Mouse (Mus musculus) myocyte (in vitro differentiated cells): ENCODE results near the gene Lrrc74b. TPM values are rescaled to one million over a fixed set of nuclear protein-coding genes. Genes with fewer than 3 reads are reported as not detected.
"Not testable (repeated sequence)": the region's sequence is repeated elsewhere in the genome, so short reads cannot be mapped to it uniquely, and the experiment has no call there.

Source experiments
- H3K27me3 ChIP-seq: one replicate; pipeline ENCODE4 v1.6.1; 2011; ENCODE audit not compliant: control insufficient read depth, insufficient read depth, insufficient read length
- H3K36me3 ChIP-seq: one replicate; pipeline ENCODE4 v1.6.1; 2011; ENCODE audit not compliant: control insufficient read depth, insufficient read depth
- H3K4me2 ChIP-seq: one replicate; pipeline ENCODE4 v1.6.1; 2011; ENCODE audit warnings: low read depth, control low read depth
- H3K4me3 ChIP-seq: one replicate; pipeline ENCODE4 v1.5.1; 2011; ENCODE audit warnings: mild to moderate bottlenecking, control low read depth, moderate library complexity
- H3K79me2 ChIP-seq: one replicate; pipeline ENCODE4 v1.6.1; 2011; ENCODE audit not compliant: control insufficient read depth, insufficient read depth
- H3ac ChIP-seq: one replicate; pipeline ENCODE4 v1.6.1; 2011; ENCODE audit not compliant: control insufficient read depth, insufficient read length
- CEBPB ChIP-seq: IDR thresholded peaks from 2 replicates; pipeline ENCODE4 v1.6.1; 2011; ENCODE audit warnings: mild to moderate bottlenecking, moderate library complexity; ENCODE audit not compliant: poor library complexity, insufficient read depth, severe bottlenecking
- E2F4 ChIP-seq: IDR thresholded peaks from one replicate; pipeline ENCODE4 v1.6.1; 2011; ENCODE audit warnings: mild to moderate bottlenecking, control low read depth, moderate library complexity; ENCODE audit not compliant: insufficient read depth
- MAX ChIP-seq: IDR thresholded peaks from one replicate; pipeline ENCODE4 v1.6.1; 2011; ENCODE audit warnings: low read depth, mild to moderate bottlenecking, control low read depth
- MYOD1 ChIP-seq, 3 experiments: IDR thresholded peaks; one replicate each; pipeline ENCODE4 v1.6.1; 2011; ENCODE audit warnings: control low read depth in 2 of 3, low read depth in 2 of 3, mild to moderate bottlenecking in 2 of 3, moderate library complexity in 1 of 3; ENCODE audit not compliant: insufficient read length in 2 of 3, control insufficient read depth in 1 of 3
- MYOG ChIP-seq, 3 experiments: IDR thresholded peaks; one replicate each; pipeline ENCODE4 v1.6.1; 2011; ENCODE audit warnings: control low read depth in 2 of 3, low read depth in 2 of 3, mild to moderate bottlenecking in 2 of 3; ENCODE audit not compliant: insufficient read length in 2 of 3, control insufficient read depth in 1 of 3, insufficient read depth in 1 of 3
- POLR2A ChIP-seq: IDR thresholded peaks from one replicate; pipeline ENCODE4 v1.6.1; 2011; ENCODE audit warnings: low read depth, mild to moderate bottlenecking, control low read depth, moderate library complexity; ENCODE audit not compliant: insufficient read length
- POLR2AphosphoS2 ChIP-seq: IDR thresholded peaks from one replicate; pipeline ENCODE4 v1.6.1; 2011; ENCODE audit warnings: low read depth, control low read depth; ENCODE audit not compliant: insufficient read length
- REST ChIP-seq: IDR thresholded peaks from one replicate; pipeline ENCODE4 v1.6.1; 2011; ENCODE audit warnings: mild to moderate bottlenecking, control low read depth, moderate library complexity; ENCODE audit not compliant: insufficient read depth, insufficient read length
- SRF ChIP-seq: IDR thresholded peaks from one replicate; pipeline ENCODE4 v1.6.1; 2011; ENCODE audit warnings: low read depth; ENCODE audit not compliant: control insufficient read depth, insufficient read length
- TCF12 ChIP-seq: IDR thresholded peaks from one replicate; pipeline ENCODE4 v1.6.1; 2011; ENCODE audit warnings: mild to moderate bottlenecking, control low read depth; ENCODE audit not compliant: poor library complexity, insufficient read depth, severe bottlenecking
- TCF3 ChIP-seq: IDR thresholded peaks from one replicate; pipeline ENCODE4 v1.6.1; 2011; ENCODE audit warnings: low read depth, control low read depth; ENCODE audit not compliant: insufficient read length
- USF1 ChIP-seq: IDR thresholded peaks from one replicate; pipeline ENCODE4 v1.6.1; 2011; ENCODE audit warnings: low read depth, mild to moderate bottlenecking, control low read depth, moderate library complexity
- polyA plus RNA-seq: library from polyadenylated mRNA; unstranded; fragments of >200 nt; fragmentation: generic; extraction: Trizol; gene quantifications from one replicate; pipeline ENCODE4 v1.2.1, GENCODE M21; 2012; ENCODE audit warnings: missing spikeins

The Lrrc74b gene
- polyA plus RNA-seq, 1 experiment = 0.08 TPM

- H3K79me2 ChIP-seq = peaks cover 20% of the 10 kb centered on the region
- H3ac ChIP-seq = peak within 1 kb of the TSS; percentile 26
- H3K36me3 ChIP-seq = peaks cover 14% of the 10 kb centered on the region
- peak; percentile 46 for TF ChIP-seq POLR2AphosphoS2
- TF ChIP-seq MYOG (IDR thresholded peaks at IDR 0.05; ENCODE audit: control insufficient read depth in 1 of 3, insufficient read depth in 1 of 3, insufficient read length in 2 of 3, low read depth in 2 of 3) = peak in 1 of 3 experiments; percentile 33
- TF ChIP-seq TCF3 = no peak
- no peak for TF ChIP-seq REST
- peak; percentile 68 for TF ChIP-seq E2F4
- peak; percentile 61 for TF ChIP-seq POLR2A
- TF ChIP-seq SRF = no peak
- TF ChIP-seq TCF12 = no peak
- TF ChIP-seq USF1 = no peak
- no peak for TF ChIP-seq MYOD1 (IDR thresholded peaks at IDR 0.05; ENCODE audit: control insufficient read depth in 1 of 3, insufficient read length in 2 of 3, low read depth in 2 of 3)
- no peak for TF ChIP-seq CEBPB
- TF ChIP-seq MAX = no peak
- peaks cover 21% of the 10 kb centered on the region for H3K27me3 ChIP-seq
- H3K4me2 ChIP-seq = peak within 1 kb of the TSS; percentile 87
- peak within 1 kb of the TSS; percentile 78 for H3K4me3 ChIP-seq
Observed at GRCm38 (mm10) chr16:17508546-17509239, 52.4 kb downstream of the Lrrc74b start, which contains the start of gene Lztr1. Gene Lztr1 (plus strand): TSS chr16:17508688.

- Histone ChIP-seq H3ac (peak overlapping the region; percentile 26), H3K4me2 (peak overlapping the region; percentile 63), H3K4me3 (peak overlapping the region; percentile 78), H3K79me2 (peaks cover 20% of the 10 kb centered on the region), H3K27me3 (peaks cover 27% of the 10 kb centered on the region)
- H3K36me3 ChIP-seq = not testable (repeated sequence)
Observed at GRCm38 (mm10) chr16:17508031-17508430, 53.0 kb downstream of the Lrrc74b start.

GRCm38 (mm10) chr16:17507018-17507552 lies 54.0 kb downstream of the Lrrc74b start:
- peaks cover 20% of the 10 kb centered on the region for H3K79me2 ChIP-seq
- H3K27me3 ChIP-seq = peaks cover 37% of the 10 kb centered on the region
- H3ac ChIP-seq = no peak overlapping the region
- TF ChIP-seq POLR2AphosphoS2 (no peak), REST (no peak), CEBPB (no peak), MYOD1 (IDR thresholded peaks at IDR 0.05; ENCODE audit: control insufficient read depth in 1 of 3, insufficient read length in 2 of 3, low read depth in 2 of 3) (peak in 2 of 3 experiments; percentile 73 to 74), TCF3 (peak; percentile 41), MYOG (IDR thresholded peaks at IDR 0.05; ENCODE audit: control insufficient read depth in 1 of 3, insufficient read depth in 1 of 3, insufficient read length in 2 of 3, low read depth in 2 of 3) (peak in 2 of 3 experiments; percentile 71 to 83), MAX (no peak), TCF12 (no peak)
- H3K4me2 ChIP-seq = no peak overlapping the region
- H3K36me3 ChIP-seq = peaks cover 5% of the 10 kb centered on the region
- H3K4me3 ChIP-seq = no peak overlapping the region

GRCm38 (mm10) chr16:17502681-17503080 lies 58.4 kb downstream of the Lrrc74b start:
- no peaks in the 10 kb centered on the region for H3K79me2 ChIP-seq
- H3K4me3 ChIP-seq = no peak overlapping the region
- no peak overlapping the region for H3K4me2 ChIP-seq
- no peaks in the 10 kb centered on the region for H3K36me3 ChIP-seq
- peaks cover 64% of the 10 kb centered on the region for H3K27me3 ChIP-seq
- TF ChIP-seq SRF (no peak), MYOD1 (IDR thresholded peaks at IDR 0.05; ENCODE audit: control insufficient read depth in 1 of 3, insufficient read length in 2 of 3, low read depth in 2 of 3) (no peak), POLR2AphosphoS2 (no peak), TCF3 (no peak), TCF12 (no peak), MYOG (IDR thresholded peaks at IDR 0.05; ENCODE audit: control insufficient read depth in 1 of 3, insufficient read depth in 1 of 3, insufficient read length in 2 of 3, low read depth in 2 of 3) (no peak), REST (no peak), E2F4 (no peak), POLR2A (no peak), MAX (no peak), CEBPB (no peak), USF1 (no peak)
- no peak overlapping the region for H3ac ChIP-seq
